Mouse (Mus musculus): ENCODE measurements around the gene Opa1.

The Opa1 gene

DNA sequence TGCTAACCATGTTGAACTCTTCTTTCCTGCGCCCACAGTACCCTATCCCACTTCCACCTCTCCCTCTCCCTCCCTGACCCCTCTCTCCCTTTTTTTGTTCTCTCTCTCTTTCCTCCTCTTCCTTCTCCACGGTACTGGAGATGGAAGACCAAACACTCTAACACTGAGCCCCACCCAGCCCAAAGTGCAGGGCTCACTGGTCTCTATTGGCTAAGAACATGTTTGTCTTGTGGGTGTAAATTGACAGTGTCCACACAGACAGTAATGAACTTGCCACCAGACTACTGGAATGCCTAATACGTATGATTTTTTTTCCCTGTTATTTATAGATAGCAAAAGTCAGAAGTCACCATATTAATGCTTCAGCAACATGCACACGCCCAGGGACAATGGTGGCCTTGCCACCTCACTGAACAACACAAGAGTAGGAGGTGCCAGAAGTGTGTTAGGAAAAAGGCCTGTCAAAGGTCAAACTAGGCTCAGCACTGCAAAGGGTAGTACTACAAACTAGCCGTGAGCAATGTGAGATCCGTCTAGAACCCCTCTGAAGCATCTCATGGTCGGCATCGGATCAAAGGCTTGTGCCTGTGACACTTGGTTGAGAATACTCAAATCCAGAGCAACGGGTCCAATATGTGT, 77.2 kb downstream of the Opa1 start:
- DNase-seq (ENCODE audit: extremely low spot score), result no peak

DNA sequence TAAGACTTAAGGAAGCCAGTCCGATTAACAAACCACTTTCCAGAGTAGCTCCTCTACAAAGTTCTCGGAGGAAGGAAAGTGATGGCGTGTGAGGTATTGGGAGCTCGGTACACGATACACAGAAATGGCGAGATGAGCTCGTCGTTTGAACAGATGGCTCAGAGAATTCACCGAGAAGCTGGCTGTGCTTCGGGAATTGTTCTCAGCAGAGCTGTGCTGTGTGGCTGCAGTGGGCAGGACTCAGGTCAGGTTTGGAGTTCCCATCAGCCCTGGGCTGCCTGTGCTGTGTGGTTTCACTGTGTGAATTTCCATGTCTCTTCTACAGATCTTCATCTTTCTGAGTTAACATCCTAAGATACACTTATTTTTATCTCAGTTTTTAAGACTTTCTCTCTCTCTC, 77.8 kb downstream of the Opa1 start:
- DNase-seq (ENCODE audit: extremely low spot score), result no peak

DNA sequence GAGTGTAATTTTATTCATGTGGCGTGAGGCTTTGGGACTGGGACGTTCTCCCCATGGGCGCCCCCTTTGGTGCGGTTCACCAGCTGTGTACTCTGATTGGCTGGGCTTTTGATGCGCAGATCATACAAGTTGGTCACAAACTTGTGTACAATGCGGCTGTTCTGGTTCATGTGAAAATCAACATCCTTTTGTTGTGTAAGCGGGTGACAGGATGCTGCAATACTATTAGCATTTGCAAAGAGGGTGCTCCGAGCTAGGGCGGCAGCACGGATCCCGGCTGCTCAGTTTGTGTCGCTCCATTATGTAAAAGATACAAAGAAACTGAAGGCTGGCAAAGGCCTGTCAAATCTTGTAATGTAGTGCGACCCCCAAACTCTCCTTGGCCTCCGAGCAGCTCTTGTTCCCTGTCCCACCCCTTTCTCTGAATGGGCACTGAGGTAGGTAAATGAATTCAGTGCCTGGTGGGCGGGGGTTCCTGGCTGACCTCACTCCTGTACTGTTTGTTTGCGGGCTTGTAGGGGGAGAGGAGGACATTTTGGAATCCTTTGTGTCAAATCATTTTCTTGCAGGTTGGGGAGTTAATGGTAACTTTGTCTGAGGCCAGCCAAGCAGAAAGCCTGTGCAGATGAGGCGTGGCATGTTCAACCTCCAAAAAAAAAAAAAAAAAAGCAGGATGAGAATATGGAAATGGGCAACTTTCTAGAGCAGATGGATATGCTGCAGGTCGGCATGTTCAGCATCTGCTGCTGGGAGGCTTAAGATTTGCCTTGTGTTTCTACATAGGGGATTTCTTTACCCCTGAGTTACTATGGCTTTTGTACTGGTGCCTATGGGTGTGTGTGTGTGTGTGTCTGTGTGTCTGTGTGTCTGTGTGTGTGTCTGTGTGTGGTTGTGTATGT, 78.8 kb downstream of the Opa1 start:
- peak; percentile 68 for DNase-seq (ENCODE audit: extremely low spot score)

DNA sequence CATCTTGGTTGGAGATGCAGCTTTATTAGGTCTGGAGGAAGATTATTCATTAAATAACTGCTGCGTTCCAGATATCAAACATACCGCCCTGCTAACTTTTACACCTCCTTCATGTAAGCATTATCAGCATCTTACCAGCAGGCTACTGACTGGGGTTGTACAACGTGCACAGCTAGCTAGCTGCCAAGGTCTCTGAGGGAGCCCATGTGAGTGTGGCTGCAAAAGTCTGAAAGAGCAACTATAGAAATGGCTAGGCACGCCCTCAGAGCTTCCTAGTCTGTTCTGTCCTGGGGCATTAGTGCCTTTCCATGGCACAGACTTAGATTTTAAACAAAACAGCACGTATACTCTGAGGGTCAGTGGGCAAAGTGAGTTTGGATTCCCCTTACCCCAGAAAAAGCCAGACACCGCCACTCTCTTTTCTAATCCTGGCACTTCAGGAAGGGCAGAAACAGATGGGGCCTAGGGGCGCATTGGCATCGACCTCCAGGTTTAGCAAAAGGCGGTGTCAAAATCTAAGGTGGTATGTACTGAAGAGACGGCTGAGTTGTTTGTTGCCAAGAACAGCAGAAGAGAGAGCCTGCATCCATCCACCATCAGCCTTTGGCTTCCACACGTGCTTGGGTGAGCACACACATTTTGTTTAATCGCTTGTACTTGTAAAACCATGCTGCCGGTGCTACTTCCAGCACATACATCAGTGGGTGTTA, 80.1 kb downstream of the Opa1 start:
- DNase-seq (ENCODE audit: extremely low spot score), result no peak

DNA sequence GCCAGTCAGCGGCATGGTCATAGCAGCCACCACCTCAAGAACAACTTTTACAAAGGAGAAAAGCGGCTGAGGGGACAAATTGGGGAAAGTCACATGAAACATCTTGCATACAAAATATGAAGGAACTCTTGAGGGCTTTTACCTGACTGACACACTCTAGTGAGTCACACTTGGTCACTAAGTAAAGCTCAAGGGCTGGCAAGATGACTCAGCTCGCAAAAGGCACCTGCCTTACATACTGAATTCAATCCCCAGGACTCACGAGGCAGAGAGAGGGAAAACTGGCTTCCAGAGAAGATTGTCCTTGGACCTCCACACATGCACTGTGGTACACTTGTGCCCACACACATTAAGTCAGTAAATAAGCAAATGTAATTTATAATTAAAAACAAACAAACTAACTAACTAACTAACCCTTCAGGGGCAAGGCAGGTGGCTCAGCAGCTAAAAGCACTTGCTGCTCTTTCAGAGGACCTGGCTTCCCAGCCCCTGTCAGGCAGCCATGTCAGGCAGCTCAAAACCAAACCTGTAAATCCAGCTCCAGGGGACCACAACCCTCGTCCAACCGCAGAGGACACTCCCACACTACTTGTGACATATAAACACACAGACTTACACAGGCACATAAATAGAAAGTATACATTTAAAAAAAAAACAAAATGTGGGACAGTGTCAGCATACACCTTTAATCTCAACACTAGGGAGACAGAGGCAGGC, 84.1 kb downstream of the Opa1 start:
- no peak for DNase-seq (ENCODE audit: extremely low spot score)

DNA sequence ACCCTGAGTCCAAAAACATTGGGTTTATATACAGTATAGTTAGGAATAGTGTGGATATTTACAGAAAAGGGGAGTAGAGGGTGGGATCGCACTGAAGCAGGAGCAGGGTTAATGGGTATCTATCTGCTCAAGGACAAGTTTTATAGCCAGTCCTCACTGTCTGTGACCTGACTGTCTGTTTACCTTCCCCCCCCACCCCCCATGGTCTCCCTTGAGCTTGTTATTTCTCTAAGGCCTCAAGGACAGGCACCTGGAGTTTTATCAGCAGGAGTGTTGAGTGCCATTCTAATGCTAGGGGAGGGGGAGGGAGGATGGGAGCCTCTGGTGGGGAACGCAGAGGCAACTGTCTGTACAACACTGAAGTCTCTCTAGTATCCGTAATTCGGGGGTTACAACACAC, 85.3 kb downstream of the Opa1 start:
- DNase-seq (ENCODE audit: extremely low spot score), result no peak

DNA sequence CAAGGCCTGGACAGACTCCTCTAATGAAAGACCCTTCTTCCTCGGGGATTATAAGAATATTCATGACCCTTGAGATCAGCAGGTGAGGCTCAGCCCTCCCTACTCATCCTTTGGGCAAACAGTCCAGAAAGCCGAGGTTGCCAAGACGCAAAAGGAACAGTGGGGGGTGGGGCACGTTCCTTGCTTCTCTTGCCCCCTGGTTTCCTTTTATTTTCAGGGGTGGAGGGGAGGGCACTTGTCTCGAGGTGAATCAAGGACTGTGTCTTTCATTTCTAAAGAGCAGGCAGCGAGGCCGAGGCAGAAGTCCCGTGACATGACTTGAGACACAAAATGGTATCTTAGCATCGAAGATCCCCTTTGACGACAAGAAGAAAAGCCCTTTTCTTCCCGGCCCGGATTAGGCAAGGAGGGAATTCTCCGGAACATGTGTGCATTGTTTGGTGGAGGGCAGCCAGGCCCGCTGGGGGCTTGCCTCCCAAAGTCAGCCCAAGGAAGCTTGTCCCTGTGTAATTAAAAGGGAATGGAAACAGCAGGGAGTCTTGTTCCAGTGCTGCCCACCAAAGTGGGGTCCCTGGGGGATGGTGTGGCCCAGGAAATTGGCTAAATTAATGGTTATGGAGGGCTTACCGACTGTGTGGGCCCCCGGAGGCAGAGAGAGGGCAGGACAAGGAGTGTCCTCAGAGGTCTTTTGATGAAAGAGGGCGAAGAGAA, 88.0 kb downstream of the Opa1 start:
- DNase-seq (ENCODE audit: extremely low spot score), result peak; percentile 75

DNA sequence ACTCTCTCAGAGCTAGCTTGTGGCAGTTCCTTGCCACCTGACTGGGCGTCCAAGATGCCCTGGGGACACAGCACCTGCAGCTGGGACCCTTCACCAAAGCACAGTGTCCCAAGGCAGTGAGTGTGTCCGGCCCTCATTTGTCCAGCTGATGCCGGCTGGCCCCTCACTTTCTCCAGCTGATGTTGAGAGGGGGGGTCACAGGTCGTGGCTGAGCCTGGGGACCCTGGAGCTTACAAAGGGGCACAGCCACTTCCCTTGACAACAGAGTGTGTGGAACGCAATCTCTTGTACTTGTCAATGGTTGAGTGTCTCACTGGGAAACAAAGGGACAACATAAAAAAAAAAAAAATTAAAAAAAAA, 88.5 kb downstream of the Opa1 start:
- DNase-seq (ENCODE audit: extremely low spot score), result peak; percentile 62

DNA sequence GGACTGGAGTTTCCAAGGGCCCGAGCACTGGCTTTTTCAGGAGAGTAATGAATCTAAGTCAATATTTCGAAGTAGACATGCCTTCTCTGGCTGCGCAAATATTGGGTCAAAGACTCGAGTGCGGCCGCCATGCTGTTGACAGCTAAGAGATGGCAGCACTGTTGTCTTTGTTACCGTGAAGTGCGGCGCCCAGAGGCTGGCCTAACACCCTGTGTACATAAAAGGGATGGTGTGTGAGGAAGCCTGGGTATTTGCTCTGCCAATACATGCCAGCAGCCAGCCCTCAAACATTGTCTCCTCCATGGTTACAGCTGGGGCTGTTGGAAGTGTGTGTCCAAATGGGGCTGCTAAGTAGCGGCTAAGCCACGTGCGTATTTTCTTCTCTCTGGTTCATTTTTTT, 89.3 kb downstream of the Opa1 start:
- no peak for DNase-seq (ENCODE audit: extremely low spot score)

DNA sequence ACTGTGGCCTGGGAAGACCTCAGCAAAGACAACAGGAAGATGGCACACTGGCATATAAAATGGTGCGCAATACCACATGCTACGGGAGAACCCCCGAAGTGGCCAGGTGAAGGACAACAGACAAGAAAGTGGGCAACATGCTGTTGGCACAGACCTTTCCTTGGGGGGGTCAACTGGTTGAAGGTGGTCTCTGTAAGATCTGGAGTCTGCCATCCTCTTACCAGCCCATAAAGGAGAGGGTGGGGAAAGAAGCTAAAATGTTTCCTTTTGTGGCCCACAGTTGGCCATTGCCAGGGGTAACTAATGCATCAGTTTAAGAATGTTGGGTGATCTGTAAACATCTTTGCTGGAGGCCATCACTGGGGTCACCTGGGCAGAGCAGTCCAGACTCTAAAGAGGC, 91.7 kb downstream of the Opa1 start:
- DNase-seq (ENCODE audit: extremely low spot score), result no peak

DNA sequence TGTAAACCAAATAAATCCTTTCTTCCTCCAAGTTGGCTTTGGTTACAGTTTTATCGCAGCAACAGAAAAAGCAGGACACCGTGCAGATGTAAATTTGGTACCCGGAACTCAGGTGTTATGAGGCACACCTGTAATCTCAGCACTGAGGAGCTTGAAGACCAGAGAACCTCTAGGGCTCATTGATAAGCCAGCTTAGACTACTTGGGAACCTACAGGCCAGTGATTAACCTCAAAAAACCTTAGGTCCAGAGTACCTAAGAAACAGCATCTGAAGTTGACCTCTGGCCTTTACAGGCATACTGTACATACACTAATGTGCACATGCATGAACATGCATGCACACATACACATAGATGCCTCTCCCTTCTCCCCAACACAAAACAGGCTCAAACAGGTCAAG, 94.1 kb downstream of the Opa1 start:
- DNase-seq (ENCODE audit: extremely low spot score), result no peak

DNA sequence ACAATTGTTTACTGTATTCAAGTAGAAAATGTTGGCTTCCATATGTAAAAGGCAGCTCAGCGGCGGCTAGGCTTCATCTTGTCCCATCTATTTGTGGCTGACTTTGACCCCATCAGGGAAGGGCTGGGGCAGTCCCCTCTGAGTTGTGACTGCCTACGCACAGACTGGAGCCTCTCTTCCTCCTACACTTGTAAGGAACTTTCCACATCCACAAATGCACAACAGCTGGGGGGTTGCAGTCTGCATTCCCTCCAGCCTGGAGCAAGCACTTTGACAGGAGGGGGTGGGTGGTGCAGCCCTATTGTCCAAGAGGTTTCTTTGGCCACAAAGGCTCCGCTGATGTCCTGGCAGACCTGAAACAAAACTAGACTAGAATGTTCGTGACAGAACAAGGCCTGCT, 100.5 kb downstream of the Opa1 start:
- DNase-seq (ENCODE audit: extremely low spot score), result no peak

DNA sequence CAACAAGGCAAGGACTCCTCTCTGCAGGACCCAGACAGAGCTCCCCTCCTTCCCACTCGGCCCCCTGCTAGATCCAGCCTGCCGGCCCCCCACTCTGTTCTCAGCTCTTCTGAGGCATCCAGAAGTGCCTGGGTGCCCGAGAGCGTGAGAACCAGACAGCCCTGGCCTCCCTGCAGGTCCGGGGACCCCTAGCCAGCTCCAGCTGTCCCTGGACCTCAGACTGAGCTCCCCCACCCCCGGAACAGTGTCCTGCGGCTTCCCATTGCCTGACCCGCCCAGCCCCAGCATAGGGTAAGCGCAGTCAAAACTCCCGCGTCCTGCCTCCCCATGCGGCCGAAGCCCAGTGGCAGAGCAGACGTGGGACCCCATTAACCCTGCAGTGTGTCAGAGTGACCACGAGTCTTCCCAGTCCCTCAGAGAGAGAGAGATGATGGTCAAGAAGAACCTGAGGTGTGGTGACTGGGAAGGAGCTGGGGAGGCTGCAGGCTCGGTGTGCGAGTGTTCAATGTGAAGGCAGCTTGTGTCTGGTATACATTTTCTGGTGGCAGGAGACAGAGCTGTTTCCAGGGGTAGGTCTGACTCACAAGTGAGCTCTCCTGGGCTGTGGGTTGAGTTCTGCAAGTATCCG, 101.5 kb downstream of the Opa1 start:
- DNase-seq (ENCODE audit: extremely low spot score), result no peak

DNA sequence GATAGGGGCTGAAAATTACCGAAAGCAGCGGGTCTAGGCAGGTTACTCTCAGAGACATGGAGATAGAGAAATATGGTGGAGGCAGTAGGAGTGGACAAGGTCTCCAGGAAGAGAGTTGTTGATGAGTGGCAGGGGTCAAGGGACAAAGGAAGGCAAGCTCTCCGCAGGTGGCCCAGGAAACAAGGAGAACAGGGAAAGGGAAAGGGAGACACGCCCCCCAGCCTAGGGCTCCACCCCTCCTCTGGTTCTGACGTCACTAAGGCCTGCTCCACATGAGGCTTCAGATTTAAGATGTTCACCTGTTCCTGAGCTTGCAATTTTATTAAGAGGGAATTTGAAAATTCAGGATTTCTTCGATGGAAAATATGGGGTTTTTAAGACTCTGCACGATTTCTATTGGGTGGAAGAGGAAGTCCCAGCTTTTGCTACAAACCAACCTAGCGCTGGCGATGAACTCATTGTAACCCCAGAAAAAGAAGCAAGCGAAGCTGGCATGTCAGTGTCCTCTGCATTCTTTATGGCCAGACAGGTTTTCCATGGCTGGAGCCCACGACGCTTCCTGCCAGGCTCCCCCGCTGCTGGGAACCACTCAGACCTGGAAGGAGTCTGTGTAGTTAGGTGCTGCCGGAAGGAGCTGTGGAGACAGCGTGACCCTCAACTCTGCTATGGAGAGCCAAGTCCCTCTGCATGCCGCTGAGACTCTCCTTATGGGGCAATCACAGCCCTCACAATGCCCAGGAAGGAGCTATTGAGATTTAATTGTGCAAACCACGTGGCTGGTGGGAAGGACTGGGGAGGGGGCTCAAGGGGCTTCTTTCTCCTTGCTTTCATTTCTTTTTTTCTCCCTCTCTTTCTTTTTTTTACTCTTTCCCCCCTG, 103.7 kb downstream of the Opa1 start:
- peak; percentile 67 for DNase-seq (ENCODE audit: extremely low spot score)

DNA sequence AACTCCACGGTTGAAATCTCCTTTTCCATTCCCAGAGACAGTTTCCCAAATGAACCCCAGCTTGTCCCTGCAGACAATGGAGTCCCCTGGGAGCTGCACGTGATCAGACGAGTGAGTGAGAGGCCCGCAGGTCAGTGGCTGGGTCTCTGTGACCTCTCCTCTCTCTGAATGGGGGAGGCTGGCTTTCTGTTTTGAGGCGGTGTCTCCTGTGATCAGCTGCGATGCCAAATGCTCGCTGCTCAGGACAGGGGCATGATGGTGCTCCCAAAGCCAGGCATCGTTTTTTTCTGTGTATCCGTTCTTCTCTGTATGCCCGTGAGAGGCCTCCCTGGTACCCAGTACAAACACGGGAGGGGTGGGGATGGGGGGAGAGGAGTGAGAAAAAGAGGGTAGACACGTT, 104.4 kb downstream of the Opa1 start:
- DNase-seq (ENCODE audit: extremely low spot score), result peak; percentile 83

DNA sequence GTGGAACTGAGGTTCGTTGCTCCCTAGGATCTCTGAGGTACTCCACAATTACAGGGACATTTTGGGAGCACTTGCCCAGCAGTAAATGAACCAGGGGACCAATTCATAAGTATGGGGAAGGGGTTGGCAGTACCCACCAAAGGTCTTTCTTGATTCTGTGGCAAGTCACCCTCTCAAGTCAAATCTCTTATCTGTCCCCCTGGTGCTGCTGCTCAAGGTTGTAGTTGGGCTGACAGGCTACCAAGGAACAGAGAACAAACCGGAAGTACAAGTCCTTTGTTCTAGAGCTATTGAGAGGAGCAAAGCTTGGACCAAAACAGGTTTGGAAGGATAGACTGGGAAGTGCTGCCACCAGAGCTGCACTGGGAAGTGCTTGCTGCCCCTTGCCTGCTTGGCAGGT, 105.0 kb downstream of the Opa1 start:
- DNase-seq (ENCODE audit: extremely low spot score), result no peak

DNA sequence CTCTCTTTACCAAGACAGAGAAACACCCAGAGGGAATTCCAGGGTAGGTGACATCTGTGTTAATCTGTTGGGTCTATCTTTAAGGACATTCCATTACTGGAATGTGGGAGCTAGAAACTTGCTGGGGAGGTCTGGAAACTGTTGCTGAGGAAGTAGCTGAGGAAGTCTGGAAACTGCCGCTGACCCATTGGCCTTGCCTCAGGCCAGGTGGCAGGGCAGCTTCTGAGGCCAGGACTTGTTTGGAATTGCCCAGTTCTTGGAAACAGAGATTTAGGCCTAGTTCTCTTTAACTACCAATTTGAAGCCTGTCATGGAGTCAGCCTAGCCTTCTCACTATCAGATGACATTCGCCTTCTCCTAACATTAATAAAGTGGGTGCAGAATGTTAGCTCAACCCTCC, 105.5 kb downstream of the Opa1 start:
- DNase-seq (ENCODE audit: extremely low spot score), result no peak

DNA sequence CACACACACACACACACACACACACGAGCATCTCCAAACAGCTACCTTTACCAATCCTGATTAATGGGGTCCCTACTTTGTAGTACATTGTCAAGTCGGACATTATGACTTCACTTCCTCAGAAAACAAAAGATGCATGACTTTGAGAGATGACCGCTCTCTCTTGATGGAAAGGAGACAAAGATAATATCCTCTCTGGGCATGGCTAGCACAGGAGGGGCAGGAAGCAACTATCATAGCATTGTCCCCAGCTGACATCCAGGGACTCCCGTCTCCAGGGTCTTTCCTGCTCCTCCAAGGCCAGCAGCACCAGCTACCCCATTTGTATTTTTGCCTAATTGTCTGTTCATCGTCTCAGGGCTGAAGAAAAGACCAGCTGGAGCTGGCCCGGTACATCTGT, 107.0 kb downstream of the Opa1 start:
- no peak for DNase-seq (ENCODE audit: extremely low spot score)

DNA sequence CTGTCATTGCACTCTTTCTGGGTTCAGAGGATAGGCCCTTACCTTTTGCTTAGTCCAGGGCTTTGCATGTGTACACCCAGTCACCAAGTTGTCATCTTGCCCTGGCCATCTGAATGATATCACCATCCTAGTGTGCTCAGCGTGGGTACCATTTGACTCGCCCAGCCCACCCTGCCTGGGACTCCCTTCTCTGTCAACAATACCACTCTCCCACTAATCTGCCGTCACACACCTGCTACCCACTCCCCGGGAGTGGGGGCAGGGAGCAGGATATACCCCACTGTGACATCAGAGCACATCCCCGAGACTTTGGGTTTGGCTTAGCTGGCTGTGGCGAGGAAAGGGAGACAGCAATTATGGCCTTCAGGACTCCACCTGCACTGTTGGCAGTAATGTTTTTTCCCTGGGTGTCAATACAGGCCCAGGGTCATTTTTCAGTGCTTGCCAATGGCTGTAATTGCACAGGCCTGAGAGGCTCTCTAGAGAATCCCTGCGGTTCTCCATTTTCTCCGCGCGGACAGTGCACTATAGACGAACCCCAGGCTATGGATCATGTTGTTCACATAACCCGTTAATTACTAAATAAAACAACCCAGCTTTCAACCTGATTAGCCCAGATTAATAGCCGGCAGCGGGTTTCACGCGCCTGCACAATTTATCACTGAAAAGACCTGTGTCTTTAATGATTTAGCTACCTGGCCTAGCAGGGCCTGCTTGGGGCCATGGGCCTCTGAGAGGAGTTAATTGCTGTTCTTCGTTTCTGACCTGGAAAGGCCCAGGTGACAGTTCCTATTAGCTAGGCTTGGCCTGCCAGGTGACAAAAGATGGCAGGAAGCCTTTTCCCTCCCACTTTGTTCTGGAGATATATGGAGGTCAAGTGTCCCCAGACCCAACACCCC, 109.1 kb downstream of the Opa1 start:
- DNase-seq (ENCODE audit: extremely low spot score), result no peak
